Mouse (Mus musculus): Measurements from ENCODE around the gene Sh3bgrl.
A peak's percentile ranks its signal among the peaks of the same experiment; 100 is the strongest.

The Sh3bgrl gene

GRCm38 (mm10) chrX:109131834-109132233 is 36.7 kb downstream of the Sh3bgrl start:
- DNase-seq (ENCODE audit: low spot score in 2 of 2), result no peak

DNA sequence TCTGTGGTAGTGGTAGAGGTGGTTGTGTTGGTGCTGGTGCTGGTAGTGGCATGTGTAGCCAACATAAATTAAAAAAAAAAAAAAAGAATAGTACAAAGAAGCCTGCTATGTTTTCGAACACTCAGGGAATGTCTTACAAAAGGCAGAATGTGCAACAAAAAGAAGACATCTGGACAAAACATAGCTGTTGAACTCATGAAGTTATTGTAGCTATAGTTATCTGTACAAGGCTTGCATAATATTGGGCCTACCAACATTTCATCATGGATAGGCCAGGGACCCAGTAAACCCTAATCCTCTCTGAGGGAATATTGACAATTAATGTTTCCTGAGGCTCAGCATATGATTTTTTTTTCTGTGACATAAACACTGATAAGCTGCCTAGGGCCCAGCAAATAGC is 37.3 kb downstream of the Sh3bgrl start:
- no peak for DNase-seq (ENCODE audit: low spot score in 2 of 2)

DNA sequence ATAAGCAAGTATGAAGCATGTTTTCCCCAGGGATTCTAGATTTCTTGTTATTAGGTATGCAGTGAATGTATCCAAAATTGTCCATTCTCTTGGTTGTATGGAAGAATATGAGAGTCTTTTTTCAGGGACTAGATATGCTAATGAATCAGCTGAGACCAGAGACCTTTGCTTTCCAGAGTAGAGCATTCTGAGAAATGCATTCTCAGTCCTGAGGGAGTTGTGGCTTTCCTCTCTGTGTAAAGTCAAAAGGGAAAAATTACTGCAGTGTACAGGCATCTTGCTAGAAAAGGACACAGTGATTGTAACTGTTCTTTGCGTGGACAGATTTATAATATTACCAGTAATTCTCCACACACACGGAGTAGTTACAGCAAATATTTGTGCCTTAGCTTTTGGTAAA is 38.3 kb downstream of the Sh3bgrl start:
- DNase-seq (ENCODE audit: low spot score in 2 of 2), result no peak

DNA sequence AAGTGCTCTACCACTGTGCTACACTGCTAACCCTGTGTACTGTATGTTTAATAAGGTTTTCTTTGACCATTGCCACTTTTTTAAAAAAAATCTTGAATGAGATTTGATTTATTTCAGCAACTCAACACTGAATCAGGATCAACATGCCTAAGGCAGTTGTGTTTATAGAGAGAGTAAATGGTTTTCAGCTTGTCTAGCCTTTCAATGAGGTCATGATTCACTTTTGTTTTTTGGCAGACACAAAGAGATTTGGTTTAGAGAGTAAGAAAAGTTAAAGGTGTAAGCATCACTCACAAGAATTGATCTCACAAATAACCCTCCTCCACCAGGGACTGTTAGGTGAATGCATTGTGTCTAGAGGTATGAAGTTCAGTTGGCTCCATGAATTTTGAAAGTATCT is 41.1 kb downstream of the Sh3bgrl start:
- no peak for DNase-seq (ENCODE audit: low spot score in 2 of 2)

DNA sequence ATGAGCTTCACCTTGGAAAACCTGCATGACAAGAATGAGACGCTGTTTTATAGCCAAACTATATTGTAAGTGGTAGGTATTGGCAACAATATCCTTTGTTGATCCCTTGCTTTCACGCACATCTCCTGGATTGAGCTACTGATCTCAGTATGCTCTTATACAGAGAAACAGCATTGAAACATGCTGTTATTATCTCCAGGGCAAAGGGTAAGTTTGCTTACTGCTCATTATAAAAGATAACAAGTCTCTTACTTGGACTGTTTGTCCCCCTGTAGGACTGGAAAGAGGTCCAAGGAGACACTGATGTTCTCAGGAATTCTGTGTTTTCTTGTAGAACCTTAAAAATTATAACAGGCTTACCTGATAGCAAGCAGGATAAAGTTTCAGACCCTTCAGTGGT is 41.7 kb downstream of the Sh3bgrl start:
- no peak for DNase-seq (ENCODE audit: low spot score in 2 of 2)

DNA sequence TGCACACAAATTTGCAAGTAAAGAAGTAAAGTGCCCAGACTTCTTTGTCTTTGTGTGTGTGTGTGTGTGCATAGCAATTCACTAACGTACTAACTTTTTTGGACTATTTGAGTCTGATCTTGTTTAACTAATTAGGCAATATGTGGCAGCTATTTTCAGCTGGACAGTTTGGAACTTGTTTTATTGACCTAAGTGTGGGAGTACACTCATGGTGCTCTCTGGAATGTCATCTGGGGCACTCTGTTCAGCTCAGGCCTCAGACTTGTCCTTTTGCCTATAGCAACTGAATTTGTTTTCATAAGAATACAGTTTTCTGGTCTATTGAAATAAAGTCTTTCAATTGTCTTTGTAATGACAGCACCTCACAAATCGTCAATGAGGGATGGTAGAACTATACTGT is 42.1 kb downstream of the Sh3bgrl start:
- no peak for DNase-seq (ENCODE audit: low spot score in 2 of 2)

DNA sequence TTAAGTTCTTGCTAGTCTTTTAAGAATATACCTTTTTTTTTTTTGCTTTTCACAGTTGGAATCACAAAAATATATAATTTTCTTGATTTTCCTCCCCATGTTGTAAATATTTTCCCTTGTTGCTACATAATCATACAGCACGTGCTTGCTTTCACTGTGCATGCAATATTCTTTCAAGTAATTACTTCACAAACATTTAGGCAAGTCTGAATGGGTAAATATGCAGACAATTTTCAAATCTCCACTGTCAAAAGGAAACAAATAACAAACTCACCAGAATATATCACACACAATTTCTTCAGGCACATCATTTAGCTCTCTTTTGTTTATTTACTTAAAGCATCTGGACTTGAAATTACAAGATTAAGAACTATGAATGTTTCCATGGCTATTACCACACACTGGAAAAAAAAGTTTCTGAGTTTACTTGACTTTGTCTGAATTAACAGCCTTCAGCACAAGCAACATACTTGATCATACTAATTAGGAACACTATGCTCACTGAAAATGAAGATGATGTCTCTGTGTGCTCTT is 46.2 kb downstream of the Sh3bgrl start:
- DNase-seq (ENCODE audit: low spot score in 2 of 2), result no peak

- DNase-seq (ENCODE audit: low spot score in 2 of 2), result no peak
Measured at GRCm38 (mm10) chrX:109142281-109142680, 47.1 kb downstream of the Sh3bgrl start.

- DNase-seq (ENCODE audit: low spot score in 2 of 2), result no peak
Measured at GRCm38 (mm10) chrX:109145779-109146178, 50.6 kb downstream of the Sh3bgrl start.

GRCm38 (mm10) chrX:109147108-109147507 is 51.9 kb downstream of the Sh3bgrl start:
- no peak for DNase-seq (ENCODE audit: low spot score in 2 of 2)

GRCm38 (mm10) chrX:109151228-109151627 is 56.1 kb downstream of the Sh3bgrl start:
- DNase-seq (ENCODE audit: low spot score in 2 of 2), result no peak

- DNase-seq (ENCODE audit: low spot score in 2 of 2), result no peak
Measured at GRCm38 (mm10) chrX:109160326-109160725, 65.2 kb downstream of the Sh3bgrl start.

GRCm38 (mm10) chrX:109160901-109161300 is 65.7 kb downstream of the Sh3bgrl start:
- DNase-seq (ENCODE audit: low spot score in 2 of 2), result no peak

DNA sequence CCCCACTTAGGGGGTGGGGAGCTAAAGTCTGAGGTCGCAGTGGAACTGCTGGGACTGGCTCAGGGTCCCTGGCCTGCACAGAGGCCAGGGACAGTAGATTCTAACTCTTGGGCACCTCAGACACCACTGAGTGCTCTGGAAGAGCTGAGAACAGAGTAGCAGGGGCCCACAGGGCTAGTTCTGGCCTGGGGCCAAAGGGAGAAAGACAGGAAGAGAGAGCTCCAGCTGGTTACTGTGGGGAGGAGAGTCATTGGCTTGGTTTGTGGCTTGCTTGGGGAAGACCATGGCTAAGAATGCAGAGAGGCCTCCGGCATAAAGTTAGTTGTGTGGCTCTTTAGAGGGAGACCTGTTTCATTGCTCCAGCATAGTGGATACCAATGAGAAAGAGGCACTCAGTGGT is 79.9 kb downstream of the Sh3bgrl start:
- peak in 1 of 2 experiments; percentile 17 for DNase-seq (ENCODE audit: low spot score in 2 of 2)

DNA sequence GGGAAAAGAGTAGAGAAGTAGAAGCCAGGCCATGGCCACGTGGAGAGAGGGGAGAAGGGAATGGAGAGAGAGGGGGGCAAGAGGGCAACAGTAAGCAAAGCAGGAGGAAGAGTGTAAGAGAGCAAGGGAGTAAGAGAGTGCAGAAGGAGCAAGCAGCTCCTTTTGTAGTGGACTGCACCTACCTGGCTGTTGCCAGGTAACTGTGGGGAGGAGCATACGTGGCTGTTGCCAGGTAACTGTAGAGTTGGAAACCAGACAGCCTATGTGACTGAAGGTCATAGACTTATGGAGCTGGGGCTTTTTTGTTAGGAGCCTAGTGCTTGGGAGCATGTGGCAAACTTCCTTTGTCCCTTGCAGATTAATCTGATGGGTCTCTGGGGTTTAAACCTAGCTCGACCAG is 80.3 kb downstream of the Sh3bgrl start:
- no peak for DNase-seq (ENCODE audit: low spot score in 2 of 2)

- no peak for DNase-seq (ENCODE audit: low spot score in 2 of 2)
Measured at GRCm38 (mm10) chrX:109184706-109185478, 89.7 kb downstream of the Sh3bgrl start.

- no peak for DNase-seq (ENCODE audit: low spot score in 2 of 2)
Measured at GRCm38 (mm10) chrX:109189607-109190006, 94.4 kb downstream of the Sh3bgrl start.

GRCm38 (mm10) chrX:109190969-109191368 is 95.8 kb downstream of the Sh3bgrl start:
- DNase-seq (ENCODE audit: low spot score in 2 of 2), result no peak

DNA sequence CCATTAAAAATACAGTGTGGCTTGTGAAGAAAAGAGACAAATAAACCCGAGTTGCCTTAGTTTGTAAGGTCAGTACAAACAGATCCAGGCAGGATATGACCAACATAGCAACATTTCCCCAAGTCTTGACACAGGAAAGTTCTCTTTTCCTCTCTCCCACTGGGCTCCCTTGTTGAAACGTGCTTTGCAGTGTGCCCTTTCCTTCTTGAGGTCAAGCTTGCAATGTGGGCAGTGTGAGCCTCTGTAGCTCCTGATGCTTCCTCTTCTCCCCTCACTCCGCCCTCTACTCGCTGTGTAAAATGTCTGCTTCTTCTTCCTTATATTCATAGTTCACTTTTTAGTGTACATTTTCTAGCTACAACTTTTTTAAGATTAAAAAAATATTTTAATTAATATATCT is 96.3 kb downstream of the Sh3bgrl start:
- DNase-seq (ENCODE audit: low spot score in 2 of 2), result no peak

DNA sequence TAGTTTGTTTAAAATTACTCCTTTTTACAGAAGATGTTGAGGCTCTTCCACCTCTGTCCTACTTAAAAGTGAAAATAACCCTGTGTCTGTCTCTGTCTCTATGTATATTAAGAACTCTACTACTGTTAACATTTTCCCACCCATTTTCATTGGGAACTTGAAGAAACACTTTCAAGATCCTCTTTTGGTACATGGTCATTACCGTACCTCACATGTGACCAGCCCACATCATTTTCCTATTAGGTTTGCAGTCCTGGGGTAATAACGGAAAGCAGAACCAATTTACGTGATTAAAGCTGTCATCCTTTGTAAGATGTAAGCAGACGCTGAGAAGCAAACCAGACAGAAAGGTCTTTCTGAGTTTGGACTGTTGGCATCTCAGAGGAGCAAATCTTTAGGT is 101.3 kb downstream of the Sh3bgrl start, which contains the start of gene Gm6377:
Gene Gm6377 (plus strand): TSS at position 289 of the 400 bp plus-strand sequence.
- DNase-seq (ENCODE audit: low spot score in 2 of 2), result no peak

GRCm38 (mm10) chrX:109207843-109208242 is 112.7 kb downstream of the Sh3bgrl start:
- no peak for DNase-seq (ENCODE audit: low spot score in 2 of 2)

DNA sequence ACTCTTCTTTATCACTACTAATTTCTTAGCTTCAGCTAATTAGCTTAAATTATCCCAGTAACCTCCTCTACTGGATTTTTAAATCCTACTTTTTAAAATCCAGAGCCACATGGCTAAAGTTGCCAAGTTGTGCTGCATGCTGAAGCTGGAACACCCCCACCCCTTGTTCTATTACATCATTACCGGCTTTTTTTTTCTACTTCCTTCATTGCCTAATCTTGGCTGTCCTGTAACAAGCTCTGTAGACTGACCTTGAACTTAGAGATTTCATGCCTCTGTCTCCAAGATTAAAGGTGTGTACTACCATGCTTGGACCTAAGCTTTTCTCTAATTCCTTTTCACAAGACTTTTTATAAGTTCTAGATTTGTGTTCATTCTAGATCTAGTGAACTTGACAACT is 133.6 kb downstream of the Sh3bgrl start:
- no peak for DNase-seq (ENCODE audit: low spot score in 2 of 2)

DNA sequence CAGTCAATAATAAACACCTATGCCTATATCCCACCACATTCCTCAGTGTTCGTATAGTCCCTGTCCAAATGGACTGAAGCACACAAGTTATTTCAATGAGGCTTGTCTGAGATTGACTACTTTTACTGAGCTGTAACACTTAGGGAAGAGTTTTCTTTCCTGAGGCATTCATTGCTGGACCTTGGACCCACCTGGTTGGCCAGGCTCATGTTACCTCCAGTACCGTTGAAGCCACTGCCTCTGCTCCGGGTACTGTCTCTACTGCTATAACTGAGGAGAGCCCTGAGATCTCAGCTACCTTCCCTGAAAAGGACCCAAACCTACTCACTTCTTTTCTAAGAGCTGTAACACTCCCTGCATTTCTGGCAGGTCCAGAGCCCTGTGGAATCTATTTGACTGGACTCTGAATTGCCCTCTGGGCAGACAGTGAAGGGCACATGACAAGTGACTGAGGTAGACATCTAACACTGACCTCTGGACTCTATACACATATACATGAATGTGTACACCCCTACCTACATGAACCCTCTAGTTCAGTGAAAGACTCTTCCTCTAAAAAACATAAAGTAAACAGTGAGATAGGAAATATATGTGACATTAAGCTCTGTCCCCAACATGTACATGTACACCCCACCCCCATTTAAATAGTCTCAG is 140.3 kb downstream of the Sh3bgrl start:
- DNase-seq (ENCODE audit: low spot score in 2 of 2), result no peak
